Mouse (Mus musculus) CD4-positive naive resting alpha-beta T cell, adult 76 days (primary cell): ENCODE data around the gene Psg25. TPM values are rescaled to one million over a fixed set of nuclear protein-coding genes. Genes with fewer than 3 reads are reported as not detected.

ENCODE experiments used
- total RNA-seq: library from RNA; stranded (reverse); gene quantifications from one replicate; pipeline ENCODE4 v1.2.4, GENCODE M21; 2023

The Psg25 gene
- not detected for total RNA-seq

GRCm38 (mm10) chr7:18532169-18532568 is at the start of gene Psg25:
TSS of gene Psg25 (minus strand) at chr7:18532269.

GRCm38 (mm10) chr7:18567205-18567604 is 35.1 kb upstream of the Psg25 start, which contains the start of gene Psg27:
TSS of gene Psg27 (minus strand) at chr7:18567305.

GRCm38 (mm10) chr7:18484077-18484476 is 48.0 kb downstream of the Psg25 start, which contains the start of gene Psg26:
TSS of gene Psg26 (minus strand) at chr7:18484177.

Other genes with a start within 250 kb of the Psg25 start
- gene Psg18, start 177.3 kb downstream of the Psg25 start, total RNA-seq = not detected
- gene Psg28, start 100.2 kb downstream of the Psg25 start, total RNA-seq = not detected
- gene Psg26, start 48.1 kb downstream of the Psg25 start, total RNA-seq = not detected
- gene Psg27, start 35.0 kb upstream of the Psg25 start, total RNA-seq = not detected
- gene Psg23, start 84.2 kb upstream of the Psg25 start, total RNA-seq = not detected
- gene Psg21, start 124.5 kb upstream of the Psg25 start, total RNA-seq = not detected
- gene Psg20, start 153.9 kb upstream of the Psg25 start, total RNA-seq = not detected
- gene Psg22, start 185.8 kb upstream of the Psg25 start, total RNA-seq = not detected